Mouse (Mus musculus) brain, embryonic 14.5 days (tissue): ENCODE measurements around the gene Fam160a2. TPM values are rescaled to one million over a fixed set of nuclear protein-coding genes. Genes with fewer than 3 reads are reported as not detected.
A peak's percentile ranks its signal among the peaks of the same experiment; 100 is the strongest.

ENCODE experiments used
- DNase-seq: peaks from one replicate; pipeline ENCODE4 v3.0.0-alpha.2; 2011; ENCODE audit warnings: low read depth
- CTCF ChIP-seq: fragments of 200-500 bp; IDR thresholded peaks from 2 replicates; pipeline ENCODE4 v1.5.1; 2012; ENCODE audit warnings: inconsistent platforms, mild to moderate bottlenecking, moderate library complexity, borderline replicate concordance; ENCODE audit not compliant: insufficient read depth, insufficient read length; ENCODE audit errors: extremely low read depth
- POLR2A ChIP-seq: fragments of 200-500 bp; IDR thresholded peaks from 2 replicates; pipeline ENCODE4 v1.6.1; 2012; ENCODE audit warnings: mild to moderate bottlenecking, inconsistent platforms, borderline replicate concordance; ENCODE audit not compliant: poor library complexity, insufficient read depth, insufficient read length, severe bottlenecking; ENCODE audit errors: extremely low read depth
- polyA plus RNA-seq: library from polyadenylated mRNA; depleted of rRNA; stranded (reverse); fragments of >200 nt; gene quantifications from 2 replicates; pipeline ENCODE4 v1.2.3, GENCODE M21; 2012

Fam160a2 gene
- polyA plus RNA-seq, 1 experiment: 41.6 TPM

DNA sequence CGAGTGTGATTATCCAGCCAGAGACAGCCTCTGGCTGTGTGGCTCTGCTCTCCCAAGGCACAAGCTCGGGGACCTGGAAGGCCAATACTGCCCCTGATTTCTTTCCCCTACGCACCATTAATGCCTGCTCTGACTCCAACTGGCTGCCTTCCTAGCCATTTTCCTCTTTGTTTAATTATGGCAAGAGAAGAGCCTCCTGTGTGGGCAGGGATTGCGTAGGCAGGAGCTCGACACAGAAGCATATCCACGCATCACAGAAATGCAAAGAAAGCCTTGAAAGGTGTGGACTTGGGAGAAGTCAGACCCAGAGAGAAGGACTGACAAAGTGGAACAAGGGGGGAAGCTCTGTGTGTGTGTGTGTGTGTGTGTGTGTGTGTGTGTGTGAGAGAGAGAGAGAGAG is 14.5 kb upstream of the Fam160a2 start:
- DNase-seq: no peak
- TF ChIP-seq POLR2A: no peak

DNA sequence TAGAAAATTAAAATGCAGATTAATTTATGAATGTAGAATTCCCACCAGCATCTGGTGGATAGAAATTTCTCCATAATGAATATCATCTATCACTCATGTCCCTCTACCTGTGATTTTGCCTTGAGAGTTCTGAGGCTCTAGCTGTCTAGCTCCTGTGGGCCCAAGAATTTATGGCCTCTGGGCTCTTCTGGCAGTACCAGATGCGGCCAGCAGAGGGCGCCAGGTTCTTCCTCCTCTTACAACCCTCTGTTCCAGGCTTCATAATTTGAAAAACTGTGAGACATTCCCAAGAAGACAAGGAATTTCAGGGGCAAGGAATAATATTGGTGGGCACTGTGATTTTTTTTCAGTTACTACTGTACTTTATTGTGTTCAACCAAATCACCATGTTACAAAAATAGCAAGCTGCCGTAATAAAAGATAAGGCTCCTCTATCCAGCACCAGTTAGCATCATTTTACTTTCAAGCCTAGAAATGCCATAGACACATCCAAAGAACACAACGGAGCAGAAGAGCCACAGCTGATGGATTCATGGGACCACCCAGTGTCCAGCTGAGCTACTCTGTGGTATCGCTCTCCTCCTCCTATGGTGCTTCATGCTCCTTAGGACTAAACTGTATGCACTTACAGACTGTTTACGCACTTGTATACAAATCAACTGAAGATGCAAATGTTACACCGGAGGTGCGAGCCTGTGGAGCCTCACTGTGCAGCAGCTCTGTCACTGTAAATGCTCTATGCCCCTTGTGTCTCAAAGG is 12.2 kb upstream of the Fam160a2 start:
- peak; percentile 73 for DNase-seq
- peak; percentile 94 for TF ChIP-seq CTCF

DNA sequence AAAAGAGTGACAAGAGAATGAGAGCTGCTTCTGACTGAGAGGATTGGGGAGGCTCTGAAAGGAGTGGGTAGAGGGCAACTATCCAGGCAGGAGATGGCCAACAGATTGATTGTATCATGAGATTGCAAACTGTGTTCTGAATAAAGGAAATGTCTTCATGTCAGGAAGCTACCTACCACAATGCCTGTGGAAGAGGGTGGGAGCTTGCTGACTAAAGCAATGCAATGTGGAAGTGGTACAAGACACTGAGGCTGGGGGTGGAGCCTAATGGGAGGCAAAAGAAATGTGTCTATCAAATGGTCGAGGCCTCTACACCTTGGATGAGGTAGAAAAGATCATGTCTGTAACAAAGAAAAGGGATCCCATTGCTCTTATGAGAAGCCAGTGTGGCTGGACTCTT is 6.5 kb upstream of the Fam160a2 start:
- DNase-seq: no peak
- TF ChIP-seq CTCF: no peak
- no peak for TF ChIP-seq POLR2A

DNA sequence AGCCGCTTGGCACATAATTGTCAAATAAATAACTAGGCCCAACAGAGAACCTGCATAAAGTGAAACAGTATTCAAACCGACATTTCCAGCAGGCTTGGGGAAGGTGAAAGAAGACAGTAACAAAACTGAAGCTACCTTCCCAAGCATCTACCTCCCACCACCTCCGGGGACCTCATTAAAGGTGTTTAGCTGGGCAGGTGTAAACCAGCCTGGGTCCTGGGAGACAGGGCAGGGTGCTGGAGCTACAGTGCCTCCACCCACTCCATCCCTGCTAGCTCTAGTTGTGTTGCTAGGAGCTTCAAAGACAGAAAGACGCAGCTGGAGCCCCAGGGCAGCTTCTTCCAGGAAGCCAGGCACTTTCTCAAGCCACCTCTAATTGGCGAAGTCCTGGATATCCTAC is 4.4 kb upstream of the Fam160a2 start, which contains the start of gene Cnga4:
Cnga4 (plus strand) TSS at position 301 of the 400 bp plus-strand sequence.
- DNase-seq: no peak
- TF ChIP-seq CTCF (no peak), POLR2A (no peak)

DNA sequence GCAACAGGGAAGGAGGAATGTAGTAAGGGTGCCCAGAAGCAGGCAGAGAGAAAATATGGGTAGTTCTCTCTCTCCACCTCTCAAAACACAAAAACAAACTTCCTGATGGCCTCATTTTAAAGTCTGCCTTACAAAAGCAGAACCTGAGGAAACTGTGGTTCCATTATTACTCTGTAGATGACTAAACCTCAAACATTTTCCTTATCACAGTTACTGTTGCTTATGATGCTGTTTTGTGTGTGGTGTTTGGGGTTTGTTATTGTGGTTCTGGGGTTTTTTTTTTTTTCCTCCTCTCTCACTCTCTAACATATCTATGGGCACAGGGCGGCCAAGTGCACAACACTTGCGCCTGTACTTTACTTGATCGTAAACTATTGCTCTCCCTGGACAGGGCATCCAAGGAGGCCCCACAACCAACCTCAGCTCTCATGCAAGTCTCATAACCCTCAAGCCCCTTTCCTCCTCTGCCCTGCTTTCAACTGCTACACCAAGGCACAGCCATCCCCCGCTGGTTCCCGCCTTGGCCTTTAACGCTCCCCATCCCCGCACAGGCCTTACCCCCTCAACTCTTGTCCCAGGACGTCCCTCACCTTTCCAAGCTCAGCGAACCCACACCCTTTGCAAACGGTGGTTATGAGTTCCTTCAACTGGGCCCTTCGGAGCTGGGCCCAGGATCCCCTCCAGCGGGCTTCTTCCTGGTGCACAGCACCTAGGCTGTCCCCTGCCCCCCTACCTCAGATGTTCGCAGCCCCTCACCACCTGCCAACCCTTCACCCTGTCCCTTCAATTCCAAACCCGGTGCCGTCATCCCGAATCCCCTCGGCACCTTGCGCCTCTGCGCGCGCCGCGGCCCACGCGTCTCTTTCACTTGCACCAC is 558 bp downstream of the Fam160a2 start:
- DNase-seq: no peak
- TF ChIP-seq CTCF: no peak
- TF ChIP-seq POLR2A: no peak

DNA sequence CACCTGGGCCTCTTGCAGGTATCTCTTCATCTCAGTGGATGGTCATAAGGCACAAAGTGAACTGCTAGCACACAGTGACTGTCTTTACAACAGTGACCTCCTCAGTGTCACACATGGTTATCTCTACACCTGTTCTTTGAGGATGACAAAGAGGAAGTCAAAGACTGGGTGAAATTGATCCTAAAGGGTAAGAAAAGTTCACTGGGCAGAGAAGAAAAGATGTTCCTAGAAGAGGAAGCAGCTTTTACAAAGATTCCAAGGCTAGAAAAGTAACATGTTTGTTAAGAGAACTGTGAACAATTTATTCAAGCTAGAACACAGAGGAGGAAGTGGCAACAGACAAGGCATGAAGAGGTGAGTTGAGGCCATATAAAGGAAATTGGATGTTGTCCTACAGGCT is 3.7 kb downstream of the Fam160a2 start:
- DNase-seq: no peak

DNA sequence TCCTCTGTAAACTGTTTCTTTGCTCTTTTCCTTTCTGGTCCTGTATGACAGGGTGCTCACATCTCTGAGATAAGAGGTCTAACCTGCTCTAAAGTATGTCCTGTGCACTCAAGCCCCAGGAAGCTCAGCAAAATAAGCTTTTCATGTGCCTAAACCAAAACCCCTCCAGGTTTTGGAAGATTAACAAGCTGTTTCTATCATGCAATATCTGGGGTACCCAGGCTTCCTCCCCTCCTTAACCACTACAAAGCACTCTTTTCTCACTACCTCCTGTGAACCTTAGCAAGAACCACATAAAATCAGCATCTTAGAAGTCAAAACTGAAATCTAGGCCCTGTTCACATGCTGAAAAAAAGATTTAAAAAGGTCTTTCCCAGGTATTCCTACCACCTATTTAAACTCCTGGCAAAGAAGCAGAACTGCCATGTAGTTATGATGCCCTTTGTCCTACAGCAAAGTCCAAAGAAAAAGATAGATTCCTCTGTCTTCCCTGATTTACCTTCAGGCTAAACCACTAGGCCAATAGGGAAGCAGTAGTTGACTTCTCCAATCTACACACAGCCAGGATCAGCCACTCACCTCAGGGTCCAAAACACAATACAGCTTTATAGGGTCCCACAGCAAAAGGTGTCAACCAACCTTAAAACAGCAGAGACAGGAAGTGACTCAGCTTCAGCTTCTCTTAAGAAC is 4.6 kb downstream of the Fam160a2 start:
- DNase-seq: no peak

More for the DNA sequence above, 3.7 kb downstream of the Fam160a2 start:
- TF ChIP-seq CTCF (no peak), POLR2A (no peak)

DNA sequence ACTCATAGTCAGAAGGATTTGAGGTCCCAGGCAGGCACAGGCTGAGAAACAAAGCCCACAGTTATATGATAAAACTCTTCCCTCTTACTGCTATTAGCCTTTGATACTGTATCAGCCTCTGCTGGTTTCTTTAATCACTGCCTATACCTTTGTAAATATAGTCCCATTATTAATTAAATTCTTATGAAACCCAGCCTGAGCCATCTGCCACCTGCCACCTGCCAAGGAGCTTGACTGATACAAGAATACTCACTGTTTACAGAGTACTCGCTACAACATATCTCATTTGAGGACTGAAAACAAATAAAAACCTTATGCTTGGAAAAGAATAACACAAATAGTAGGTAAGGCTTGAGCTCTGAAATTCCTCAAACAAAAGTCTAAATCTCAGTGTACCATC is 5.2 kb downstream of the Fam160a2 start:
- no peak for TF ChIP-seq POLR2A
- TF ChIP-seq CTCF: no peak
- no peak for DNase-seq

More for the DNA sequence above, 4.6 kb downstream of the Fam160a2 start:
- no peak for TF ChIP-seq CTCF
- no peak for TF ChIP-seq POLR2A

DNA sequence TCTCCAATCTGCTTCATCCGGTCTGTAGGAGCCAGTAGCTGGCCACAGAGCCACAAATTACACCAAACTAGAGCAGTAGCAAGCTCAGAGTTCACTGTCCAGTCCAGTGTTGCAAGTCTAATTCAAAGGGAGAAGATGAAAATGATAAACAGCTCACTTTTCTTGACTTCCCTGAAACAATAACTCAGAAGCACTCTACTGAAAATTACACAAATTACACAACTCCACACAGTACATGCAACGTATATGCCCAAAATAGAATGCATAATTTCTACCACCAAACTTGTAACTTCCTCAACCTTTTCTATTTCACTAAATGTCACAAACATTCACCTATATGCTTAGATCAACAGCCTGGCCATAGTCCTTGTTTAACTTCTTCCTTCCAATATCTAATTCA is 9.6 kb downstream of the Fam160a2 start:
- DNase-seq: no peak
- TF ChIP-seq POLR2A (no peak), CTCF (no peak)

DNA sequence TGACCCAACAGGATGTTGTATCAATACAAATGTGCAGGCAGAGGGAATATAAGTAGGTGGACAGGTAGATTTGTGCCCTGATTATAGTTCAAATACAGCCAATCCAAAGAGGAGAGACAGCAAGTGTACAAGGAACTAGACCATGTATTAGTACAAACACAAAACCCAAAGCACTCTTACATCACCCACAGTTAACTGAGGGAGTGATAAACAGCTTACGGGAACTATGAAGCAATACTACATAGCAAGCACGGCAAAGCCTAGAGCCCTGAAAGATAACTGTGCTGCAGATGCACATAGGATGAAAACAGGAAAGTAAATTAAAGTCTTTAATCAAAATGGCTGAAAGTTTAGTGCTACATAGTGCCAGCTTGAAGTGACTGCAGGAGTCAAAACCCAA is 12.2 kb downstream of the Fam160a2 start:
- no peak for DNase-seq
- no peak for TF ChIP-seq POLR2A

DNA sequence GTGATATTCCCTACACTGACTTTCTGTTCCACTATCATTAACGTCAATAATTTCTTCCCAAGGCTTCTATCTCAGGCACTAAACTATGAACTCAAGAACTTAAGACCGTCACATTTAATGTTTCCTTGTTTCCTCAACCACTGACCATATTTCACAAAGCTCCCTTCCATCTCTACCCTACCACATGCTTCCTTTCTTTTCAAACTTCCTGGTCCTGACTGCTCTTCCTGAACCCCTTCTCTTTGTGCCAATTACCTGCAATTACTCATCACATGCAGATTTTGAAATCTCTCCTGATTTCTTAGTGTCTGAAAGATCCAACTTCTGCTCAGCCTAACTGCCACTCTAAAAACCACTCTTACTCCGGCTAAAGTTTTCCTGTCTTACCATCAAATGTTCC is 19.5 kb downstream of the Fam160a2 start:
- DNase-seq: no peak
- TF ChIP-seq CTCF (no peak), POLR2A (no peak)

DNA sequence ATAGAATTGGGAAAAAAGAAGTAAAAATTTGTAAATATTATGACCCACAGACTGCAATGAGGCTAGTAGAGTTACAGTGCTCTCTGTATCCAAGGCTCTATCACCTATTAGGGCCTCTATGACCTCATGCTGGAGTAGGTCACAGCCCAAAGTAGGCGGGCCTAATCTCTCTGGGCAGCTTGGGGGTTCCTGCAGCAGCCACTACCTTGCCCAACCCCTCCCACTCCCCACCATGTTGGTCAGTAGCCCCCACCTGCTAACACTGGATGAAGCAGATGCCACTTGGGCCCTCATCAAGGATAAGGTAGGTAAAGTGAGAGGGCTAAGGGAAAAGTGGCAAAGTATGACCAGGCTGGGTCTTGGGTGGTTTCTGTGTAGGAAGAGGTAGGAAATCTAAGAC is 25.0 kb downstream of the Fam160a2 start, which contains the start of gene Gm5901:
Gm5901 (plus strand) TSS at position 173 of the 400 bp plus-strand sequence.
- TF ChIP-seq CTCF (no peak), POLR2A (no peak)
- DNase-seq: no peak
